Mouse (Mus musculus) Patski (cell line): ENCODE measurements around the gene Atl1. TPM values are rescaled to one million over a fixed set of nuclear protein-coding genes. Genes with fewer than 3 reads are reported as not detected.

Source experiments
- ATAC-seq: fragments of 100-300 bp; one replicate; pipeline ENCODE4 v1.8.0; 2021
- CTCF ChIA-PET: fragments of 350-600 bp; sonication (Branson Sonifier 250); formaldehyde crosslinking; loops from one replicate; lab custom pipeline; 2022; ENCODE audit warnings: inconsistent platforms; lab: Charles Lee
- POLR2A ChIA-PET: fragments of 350-600 bp; sonication (Branson Sonifier 250); formaldehyde crosslinking; loops from one replicate; lab custom pipeline; 2022; ENCODE audit warnings: antibody characterized with exemption, inconsistent platforms; lab: Charles Lee
- DNase-seq: peaks from one replicate; pipeline ENCODE4 v3.0.0-alpha.2; 2011; ENCODE audit warnings: low read depth, low spot score
- H3K27me3 ChIP-seq: fragments of 371-371 bp; one replicate; pipeline ENCODE4 v1.5.1; 2021
- CTCF ChIP-seq: fragments of 100-300 bp; IDR thresholded peaks from one replicate; pipeline ENCODE4 v1.5.1; 2021
- in situ Hi-C: fragments of 300-500 bp; cut with MboI; formaldehyde crosslinking; loops from 3 replicates; pipeline ENCODE4 v1.11.1; 2018; ENCODE audit warnings: low pct_unique_long_range_greater_than_20kb, mixed read lengths
- polyA plus RNA-seq: library from polyadenylated mRNA; unstranded; gene quantifications from one replicate; pipeline ENCODE4 v1.2.3, GENCODE M21; 2021

Gene Atl1
- polyA plus RNA-seq, 1 experiment from 2014 or later = 26.3 TPM

DNA sequence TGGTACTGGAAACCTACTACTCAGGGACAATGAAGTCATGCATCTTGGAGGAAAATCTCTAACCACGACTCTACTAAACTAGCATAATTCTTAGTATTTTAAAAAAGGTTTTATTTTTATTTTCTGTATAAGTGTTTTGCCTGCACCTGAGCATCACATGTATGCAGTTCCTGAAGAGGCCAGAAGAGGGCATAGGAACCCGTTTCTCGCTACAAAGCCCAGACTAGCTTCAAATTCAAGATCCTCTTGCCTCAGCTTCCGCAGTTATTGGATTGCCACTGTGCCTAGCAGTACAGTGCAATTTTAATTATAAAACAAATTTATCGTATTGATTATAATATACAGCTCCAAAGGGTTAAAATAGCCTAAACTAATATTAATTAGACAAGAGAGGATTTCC is 31.6 kb downstream of the Atl1 start:
- TF ChIP-seq CTCF = peak; percentile 82
- ChIA-PET CTCF (interaction anchor here (1.1 kb wide), 1 partner anchor 14 kb away, joined by 3 read pairs; no protein-coding TSS in a partner anchor), POLR2A (no interaction called here)
- no peaks in the 10 kb centered on the region for H3K27me3 ChIP-seq
- ATAC-seq = no peak
- in situ Hi-C loops = loop anchor here (5.0 kb wide), 1 partner anchor 508 kb away; no protein-coding TSS in a partner anchor
- peak; percentile 10 for DNase-seq

DNA sequence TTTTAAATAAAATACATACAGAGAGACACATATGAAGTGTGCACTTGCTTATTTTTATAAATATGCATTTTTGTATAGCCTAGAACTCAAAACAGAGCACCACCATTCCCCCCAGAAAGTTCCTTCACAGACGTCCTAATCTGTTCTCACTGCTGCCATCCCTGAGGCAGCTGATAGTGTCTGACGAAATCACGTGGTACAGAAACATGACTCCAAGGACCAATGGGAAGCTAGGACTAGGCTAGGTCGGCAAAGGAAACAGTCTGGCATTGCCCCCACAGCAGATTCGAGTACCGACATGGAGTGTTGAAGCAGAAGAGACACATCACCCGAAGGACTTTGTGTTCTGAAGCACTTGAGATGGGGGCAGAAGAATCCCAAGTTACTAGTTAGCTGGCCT is 34.3 kb downstream of the Atl1 start:
- TF ChIP-seq CTCF = no peak
- CTCF ChIA-PET = no interaction called here
- no peak for ATAC-seq
- no peaks in the 10 kb centered on the region for H3K27me3 ChIP-seq
- no peak for DNase-seq
- in situ Hi-C loops = loop anchor here (5.0 to 25.0 kb wide), 2 partner anchors 216 to 1011 kb away; partner anchors contain the start of gene Actr10
- POLR2A ChIA-PET = no interaction called here

DNA sequence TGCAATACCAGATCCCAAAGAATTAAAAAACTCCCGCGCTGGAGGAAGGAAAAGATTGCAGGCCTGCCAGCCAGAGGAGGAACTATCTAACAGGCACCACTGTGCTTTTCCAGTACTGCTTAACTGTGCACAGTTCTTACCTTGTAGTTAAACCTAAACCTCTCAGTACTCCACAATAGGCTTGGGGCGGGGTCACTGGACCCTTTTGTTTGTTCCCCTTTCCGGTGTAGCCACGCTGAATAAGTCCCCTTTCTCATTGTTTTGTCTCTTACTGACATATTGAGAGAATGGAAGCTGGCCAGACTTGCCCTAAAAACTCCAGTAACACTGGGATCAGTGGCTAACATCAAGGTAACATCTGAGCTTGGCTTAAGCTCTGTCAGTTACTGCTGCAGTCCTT is 45.3 kb downstream of the Atl1 start:
- POLR2A ChIA-PET = no interaction called here
- ATAC-seq (no peak), DNase-seq (no peak)
- CTCF ChIA-PET = interaction anchor here (0.7 to 1.1 kb wide), 3 partner anchors 8 to 1032 kb away, joined by 3 read pairs; no protein-coding TSS in a partner anchor
- in situ Hi-C loops = loop anchor here (25.0 kb wide), 1 partner anchor 1000 kb away; the partner anchor contains the start of gene Actr10
- H3K27me3 ChIP-seq = no peaks in the 10 kb centered on the region
- no peak for TF ChIP-seq CTCF

DNA sequence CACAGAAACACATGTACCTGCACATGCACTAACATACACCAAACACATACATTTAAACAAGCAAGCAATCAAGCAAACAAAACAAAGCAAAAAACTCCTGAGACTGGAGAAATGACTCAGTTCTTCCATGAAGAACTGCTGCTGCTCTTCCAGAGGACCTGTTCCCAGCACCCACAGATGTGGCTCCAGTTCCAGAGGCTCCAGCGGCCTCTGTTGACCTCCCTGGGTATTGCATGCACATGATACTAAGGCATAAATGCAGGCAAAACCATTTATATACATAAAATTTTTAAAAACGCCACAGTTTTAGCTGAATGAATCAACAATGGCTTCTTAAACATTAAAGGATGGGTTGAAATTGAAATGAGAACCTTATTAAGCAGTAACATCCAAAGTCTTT is 46.9 kb downstream of the Atl1 start:
- ChIA-PET CTCF (interaction anchor here (0.7 kb wide), 1 partner anchor 55 kb away, joined by 3 read pairs; no protein-coding TSS in a partner anchor), POLR2A (no interaction called here)
- ATAC-seq (no peak), DNase-seq (no peak)
- TF ChIP-seq CTCF = peak; percentile 53
- no peaks in the 10 kb centered on the region for H3K27me3 ChIP-seq
- in situ Hi-C loops = loop anchor here (25.0 kb wide), 1 partner anchor 998 kb away; the partner anchor contains the start of gene Actr10

DNA sequence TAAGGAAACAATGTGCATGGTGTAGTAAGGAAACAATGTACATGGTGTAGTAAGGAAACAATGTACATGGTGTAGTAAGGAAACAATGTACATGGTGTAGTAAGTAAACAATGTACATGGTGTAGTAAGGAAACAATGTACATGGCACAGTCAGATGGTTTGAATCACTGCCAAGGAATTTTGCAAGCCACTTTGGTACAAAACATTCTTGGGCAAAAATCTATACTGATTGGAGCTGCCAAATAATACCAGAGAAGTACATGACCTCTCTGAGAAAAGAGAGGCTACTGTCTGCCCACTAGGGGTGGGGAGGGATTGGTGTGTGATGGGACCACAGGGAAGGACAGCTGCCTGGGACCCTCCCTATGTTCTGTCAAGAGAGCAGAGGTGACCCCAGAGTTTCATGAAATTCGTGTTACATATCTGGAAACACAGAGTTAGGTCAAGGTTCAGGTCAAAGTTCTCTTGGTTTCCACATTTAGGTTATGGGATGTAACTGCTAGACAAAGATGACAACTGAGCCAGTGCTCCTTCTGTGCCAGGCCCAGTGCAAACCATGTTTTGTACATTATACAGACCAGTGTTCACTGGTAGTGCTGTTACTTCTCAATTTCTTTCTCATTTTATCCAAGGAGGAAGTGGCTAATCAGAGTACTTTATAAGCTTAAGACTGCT is 49.4 kb downstream of the Atl1 start:
- no peak for TF ChIP-seq CTCF
- POLR2A ChIA-PET = interaction anchor here (0.9 to 1.0 kb wide), 2 partner anchors 10 to 21 kb away, joined by 3 read pairs; no protein-coding TSS in a partner anchor

DNA sequence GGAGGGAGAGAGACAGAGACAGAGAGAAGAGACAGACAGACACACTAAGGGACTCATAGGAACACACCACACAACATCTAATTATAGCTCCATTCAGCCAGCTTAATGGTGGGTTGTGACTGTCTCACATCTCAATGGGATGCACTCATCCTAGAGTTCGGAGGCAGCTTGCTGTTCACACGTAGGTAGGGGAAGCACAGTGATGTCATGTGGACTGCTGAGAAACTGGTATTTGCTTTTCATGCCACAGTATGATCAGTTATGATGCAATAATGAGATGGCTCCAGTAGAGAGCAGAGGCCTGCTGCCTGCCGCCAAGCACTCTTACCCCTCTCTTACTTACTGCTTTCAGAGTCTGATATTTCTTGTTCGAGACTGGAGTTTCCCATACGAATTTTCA is 53.4 kb downstream of the Atl1 start:
- no peaks in the 10 kb centered on the region for H3K27me3 ChIP-seq
- POLR2A ChIA-PET = no interaction called here
- in situ Hi-C loops = loop anchor here (25.0 kb wide), 1 partner anchor 991 kb away; the partner anchor contains the start of gene Actr10
- DNase-seq (no peak), ATAC-seq (no peak)
- CTCF ChIA-PET = interaction anchor here (1.5 to 1.9 kb wide), 2 partner anchors 9 to 16 kb away, joined by 5 read pairs; no protein-coding TSS in a partner anchor
- no peak for TF ChIP-seq CTCF

More for the DNA sequence above, 49.4 kb downstream of the Atl1 start:
- ATAC-seq (no peak), DNase-seq (no peak)
- H3K27me3 ChIP-seq = no peaks in the 10 kb centered on the region
- CTCF ChIA-PET = interaction anchor here (0.9 kb wide), 1 partner anchor 10 kb away, joined by 3 read pairs; no protein-coding TSS in a partner anchor
- in situ Hi-C loops = loop anchor here (25.0 kb wide), 1 partner anchor 996 kb away; the partner anchor contains the start of gene Actr10

DNA sequence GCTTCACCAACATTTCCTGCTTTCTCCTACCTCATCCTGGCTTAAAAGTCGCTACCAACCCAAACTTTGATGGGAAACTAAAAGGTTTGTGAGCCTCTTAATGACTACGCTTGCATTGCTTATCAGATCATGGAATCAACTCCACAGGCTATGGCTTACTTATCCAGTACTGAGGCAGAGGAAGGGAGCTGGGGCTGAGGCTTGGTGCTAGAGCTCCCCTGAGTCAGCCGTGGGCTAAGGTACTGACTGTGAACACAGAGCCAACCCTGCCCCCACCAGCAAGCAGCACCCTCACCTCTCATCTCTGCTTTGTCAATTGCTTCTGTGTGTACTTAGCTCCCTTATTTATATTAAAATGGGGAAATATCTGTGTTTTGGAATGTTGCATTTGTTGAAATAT is 55.1 kb downstream of the Atl1 start:
- in situ Hi-C loops = loop anchor here (25.0 kb wide), 1 partner anchor 990 kb away; the partner anchor contains the start of gene Actr10
- TF ChIP-seq CTCF = no peak
- CTCF ChIA-PET = interaction anchor here (0.9 kb wide), 1 partner anchor 25 kb away, joined by 3 read pairs; no protein-coding TSS in a partner anchor
- no peaks in the 10 kb centered on the region for H3K27me3 ChIP-seq
- POLR2A ChIA-PET = no interaction called here
- ATAC-seq = no peak
- DNase-seq = no peak

DNA sequence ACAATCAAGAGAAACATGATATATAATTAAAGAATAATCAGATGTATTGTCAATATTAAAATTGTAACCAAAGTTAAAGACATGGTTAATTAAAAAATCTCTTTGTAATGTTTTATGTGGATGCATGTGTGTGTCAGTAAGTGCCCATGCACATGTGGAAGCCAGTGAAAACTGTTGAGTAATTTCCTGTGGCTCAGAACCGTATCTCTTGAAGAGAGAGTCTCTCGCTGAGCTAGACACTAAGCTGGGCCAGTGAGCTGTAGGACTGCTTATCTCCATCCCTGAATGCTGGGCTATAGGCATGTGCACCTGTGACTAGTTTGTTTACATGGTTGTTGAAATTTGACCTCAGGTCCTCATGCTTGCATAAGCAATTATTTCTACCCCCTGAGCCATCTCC is 65.0 kb downstream of the Atl1 start:
- CTCF ChIA-PET = no interaction called here

DNA sequence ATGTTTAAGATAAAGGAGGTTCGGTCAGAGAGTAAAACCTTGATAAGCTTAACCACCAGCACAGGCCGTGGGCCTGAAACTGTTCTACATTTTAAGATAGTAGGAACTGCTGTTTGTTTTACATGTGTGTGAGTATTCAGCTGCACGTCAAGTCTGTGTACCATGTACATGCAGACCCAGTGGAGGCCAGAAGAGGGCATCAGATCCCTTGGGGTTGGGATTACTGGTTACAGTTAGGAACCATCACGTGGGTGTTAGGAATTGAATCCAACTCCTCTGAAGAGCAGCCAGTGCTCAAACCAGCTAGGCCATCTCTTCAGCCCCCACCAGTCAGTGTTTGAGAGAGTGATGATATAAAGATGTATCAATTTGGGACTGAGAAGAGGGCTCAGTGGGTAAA is 70.1 kb downstream of the Atl1 start:
- CTCF ChIA-PET = interaction anchor here (0.6 to 2.0 kb wide), 8 partner anchors 8 to 183 kb away, joined by 3 to 5 read pairs (median 4); no protein-coding TSS in a partner anchor
- TF ChIP-seq CTCF = peak; percentile 68
- in situ Hi-C loops = loop anchor here (5.0 to 10.0 kb wide), 2 partner anchors 92 to 180 kb away; no protein-coding TSS in a partner anchor
- POLR2A ChIA-PET = interaction anchor here (0.9 to 1.0 kb wide), 2 partner anchors 20 to 63 kb away, joined by 3 to 4 read pairs; no protein-coding TSS in a partner anchor
- H3K27me3 ChIP-seq = no peaks in the 10 kb centered on the region
- ATAC-seq (peak; percentile 54), DNase-seq (no peak)

More for the DNA sequence above, 65.0 kb downstream of the Atl1 start:
- no peak for TF ChIP-seq CTCF
- ATAC-seq = no peak
- DNase-seq = no peak
- POLR2A ChIA-PET = no interaction called here
- H3K27me3 ChIP-seq = no peaks in the 10 kb centered on the region
- in situ Hi-C loops = no loop called here

DNA sequence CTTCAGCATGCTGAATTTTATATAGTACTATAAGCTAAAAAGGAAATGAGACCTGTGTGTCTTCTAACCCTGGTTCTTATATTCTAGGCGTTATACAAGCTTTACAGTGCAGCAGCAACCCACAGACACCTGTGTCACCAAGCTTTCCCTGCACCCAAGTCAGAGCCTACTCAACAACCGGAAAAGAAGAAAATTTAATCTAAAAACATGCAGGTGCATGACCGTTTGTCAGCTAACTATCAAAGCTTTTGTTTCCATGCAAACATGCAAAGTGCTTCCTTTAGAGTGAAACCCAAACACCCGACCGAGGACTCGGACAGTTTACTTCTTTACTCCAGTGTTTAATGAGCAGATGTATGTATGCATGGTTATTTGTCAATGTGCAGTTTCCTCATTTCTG is 70.7 kb downstream of the Atl1 start:
- ChIA-PET CTCF (interaction anchor here (0.8 to 1.7 kb wide), 7 partner anchors 9 to 516 kb away, joined by 3 to 4 read pairs (median 3); no protein-coding TSS in a partner anchor), POLR2A (interaction anchor here (0.9 kb wide), 1 partner anchor 62 kb away, joined by 4 read pairs; no protein-coding TSS in a partner anchor)
- no peak for TF ChIP-seq CTCF
- no peaks in the 10 kb centered on the region for H3K27me3 ChIP-seq
- in situ Hi-C loops = loop anchor here (5.0 to 10.0 kb wide), 2 partner anchors 92 to 179 kb away; no protein-coding TSS in a partner anchor
- no peak for ATAC-seq
- no peak for DNase-seq
